Mouse (Mus musculus): ENCODE results near the gene Tnr.

- no peak for TF ChIP-seq CTCF (IDR thresholded peaks at IDR 0.05; ENCODE audit: extremely low read depth, insufficient read depth, insufficient read length, insufficient replicate concordance)
- TF ChIP-seq POLR2A (IDR thresholded peaks at IDR 0.05; ENCODE audit: low read depth, low read length) = no peak
Measured at GRCm38 (mm10) chr1:159777107-159777506, 253.5 kb downstream of the Tnr start.
